In genomic region chrX:99540087-99540576, GRCm38 (mm10) we compare ENCODE assay signal across 8 mouse cellular contexts.
DNase-seq lines count a peak whose midpoint lies in the region; ATAC-seq and TF ChIP-seq lines count a peak whose summit lies in the region.

No protein-coding gene starts in this region.

- no peak for TF ChIP-seq CTCF in layer of hippocampus, adult 2 months (conservative IDR thresholded peaks at IDR 0.05)

- ATAC-seq in hematopoietic stem cell, adult 5-6 weeks (replicated peaks in 1 of 2; ENCODE audit: insufficient read depth in 1 of 2, low FRiP score in 2 of 2, low TSS enrichment in 1 of 2, low read depth in 1 of 2, poor library complexity in 2 of 2, severe bottlenecking in 2 of 2): peak; percentile 61 to 65

- no peak overlapping the region for H3K4me3 ChIP-seq in layer of hippocampus, adult 2 months

- H3K27ac ChIP-seq in layer of hippocampus, adult 2 months: no peak overlapping the region

- peak; percentile 18 to 44 for DNase-seq in frontal cortex, postnatal 10 days (ENCODE audit: low spot score in 2 of 2)
- DNase-seq in frontal cortex, postnatal 36 days (ENCODE audit: low spot score in 2 of 2): no peak
- peak; percentile 65 for DNase-seq in MN1 (ENCODE audit: low spot score)
- DNase-seq in lung, postnatal 4 days: peak; percentile 14 to 55
- DNase-seq in layer of hippocampus, adult 2 months (ENCODE audit: low spot score in 2 of 2): no peak
- DNase-seq in heart, adult 9 months (ENCODE audit: low spot score in 2 of 2): no peak
- no peak for DNase-seq in gastrocnemius, postnatal 25 days

Comparison
In these comparisons a context has a peak if more than half of its experiments do, and no peak if none do; other contexts are left out.
1. DNase-seq: peak in frontal cortex, postnatal 10 days (2 of 2), MN1 (single experiment) and lung, postnatal 4 days (2 of 2); none in frontal cortex, postnatal 36 days (0 of 2), layer of hippocampus, adult 2 months (0 of 2), heart, adult 9 months (0 of 2) and gastrocnemius, postnatal 25 days (single experiment).